Mouse (Mus musculus): ENCODE results near the gene Fastkd5. TPM values are rescaled to one million over a fixed set of nuclear protein-coding genes. Genes with fewer than 3 reads are reported as not detected.
"Not testable (repeated sequence)": the region's sequence is repeated elsewhere in the genome, so short reads cannot be mapped to it uniquely, and the experiment has no call there.

Gene Fastkd5
- polyA plus RNA-seq, 1 experiment from 2014 or later: 17.7 TPM

GRCm38 (mm10) chr2:130583902-130584560 lies 45.8 kb downstream of the Fastkd5 start:
- Histone ChIP-seq H3K36me3 (0 out of 2 replicates have a peak, but pooled peaks cover 2% of the 10 kb centered on the region), H3K27me3 (ENCODE audit: insufficient read depth, poor library complexity, severe bottlenecking) (peaks cover 56% of the 10 kb centered on the region), H3K4me3 (no peak overlapping the region), H3K27ac (no peak overlapping the region), H3K9me3 (no peaks in the 10 kb centered on the region), H3K4me1 (replicated peaks) (peaks cover 22% of the 10 kb centered on the region)
- 86% methylated on average over 10 of the region's 10 CpGs for WGBS
- DNase-seq (ENCODE audit: low spot score): no peak

- no peaks in the 10 kb centered on the region for H3K36me3 ChIP-seq
- WGBS: 38% methylated on average over 10 of the region's 10 CpGs
- peaks cover 24% of the 10 kb centered on the region for H3K4me1 ChIP-seq (replicated peaks)
- H3K9me3 ChIP-seq: peaks cover 4% of the 10 kb centered on the region; the same call in 1 of the 2 replicates
- H3K27ac ChIP-seq: no peak within 1 kb of the TSS
- peak within 1 kb of the TSS; percentile 46; the same call in 1 of the 2 replicates for H3K4me3 ChIP-seq
- DNase-seq (ENCODE audit: low spot score): no peak
- H3K27me3 ChIP-seq (ENCODE audit: insufficient read depth, poor library complexity, severe bottlenecking): peaks cover 70% of the 10 kb centered on the region
Observed at GRCm38 (mm10) chr2:130582552-130582951, 47.3 kb downstream of the Fastkd5 start, which contains the start of gene Avp. Avp (minus strand) TSS chr2:130582554.

- H3K4me1 ChIP-seq (replicated peaks): peaks cover 38% of the 10 kb centered on the region
- DNase-seq (ENCODE audit: low spot score): peak; percentile 15
- H3K27me3 ChIP-seq (ENCODE audit: insufficient read depth, poor library complexity, severe bottlenecking): peaks cover 84% of the 10 kb centered on the region
- 0 out of 2 replicates have a peak overlapping the region, but pooled peaks have one; percentile 18 for H3K27ac ChIP-seq
- H3K9me3 ChIP-seq: peaks cover 4% of the 10 kb centered on the region; the same call in 1 of the 2 replicates
- WGBS: 3% methylated on average over 16 of the region's 16 CpGs
- peak overlapping the region; percentile 46 for H3K4me3 ChIP-seq
- no peaks in the 10 kb centered on the region for H3K36me3 ChIP-seq
Observed at GRCm38 (mm10) chr2:130581201-130581600, 48.6 kb downstream of the Fastkd5 start.

- H3K4me3 ChIP-seq: no peak overlapping the region
- H3K9me3 ChIP-seq: peaks cover 4% of the 10 kb centered on the region; the same call in 1 of the 2 replicates
- peak; percentile 3 for DNase-seq (ENCODE audit: low spot score)
- peaks cover 40% of the 10 kb centered on the region for H3K4me1 ChIP-seq (replicated peaks)
- H3K27ac ChIP-seq: no peak overlapping the region
- peaks cover 98% of the 10 kb centered on the region for H3K27me3 ChIP-seq (ENCODE audit: insufficient read depth, poor library complexity, severe bottlenecking)
- H3K36me3 ChIP-seq: no peaks in the 10 kb centered on the region
- 6% methylated on average over 8 of the region's 8 CpGs for WGBS
Observed at GRCm38 (mm10) chr2:130579791-130580190, 50.0 kb downstream of the Fastkd5 start.

- H3K4me1 ChIP-seq (replicated peaks): peaks cover 40% of the 10 kb centered on the region
- 8% methylated on average over 11 of the region's 11 CpGs for WGBS
- no peak overlapping the region for H3K4me3 ChIP-seq
- peaks cover 4% of the 10 kb centered on the region; the same call in 1 of the 2 replicates for H3K9me3 ChIP-seq
- H3K36me3 ChIP-seq: no peaks in the 10 kb centered on the region
- peaks cover 100% of the 10 kb centered on the region for H3K27me3 ChIP-seq (ENCODE audit: insufficient read depth, poor library complexity, severe bottlenecking)
- no peak overlapping the region for H3K27ac ChIP-seq
- peak; percentile 69 for DNase-seq (ENCODE audit: low spot score)
Observed at GRCm38 (mm10) chr2:130578148-130578547, 51.7 kb downstream of the Fastkd5 start.

GRCm38 (mm10) chr2:130577632-130578031 lies 52.2 kb downstream of the Fastkd5 start:
- Histone ChIP-seq H3K27ac (no peak overlapping the region), H3K4me1 (replicated peaks) (peaks cover 40% of the 10 kb centered on the region), H3K36me3 (no peaks in the 10 kb centered on the region), H3K9me3 (peaks cover 4% of the 10 kb centered on the region; the same call in 1 of the 2 replicates), H3K4me3 (peak overlapping the region; percentile 41), H3K27me3 (ENCODE audit: insufficient read depth, poor library complexity, severe bottlenecking) (peaks cover 95% of the 10 kb centered on the region)
- WGBS: 3% methylated on average over 12 of the region's 12 CpGs
- peak; percentile 36 for DNase-seq (ENCODE audit: low spot score)

GRCm38 (mm10) chr2:130577021-130577420 lies 52.8 kb downstream of the Fastkd5 start:
- H3K27ac ChIP-seq: no peak overlapping the region
- H3K9me3 ChIP-seq: peaks cover 4% of the 10 kb centered on the region; the same call in 1 of the 2 replicates
- WGBS: 3% methylated on average over 9 of the region's 9 CpGs
- DNase-seq (ENCODE audit: low spot score): peak; percentile 26
- H3K4me3 ChIP-seq: peak overlapping the region; percentile 41; the same call in 1 of the 2 replicates
- H3K27me3 ChIP-seq (ENCODE audit: insufficient read depth, poor library complexity, severe bottlenecking): peaks cover 94% of the 10 kb centered on the region
- peaks cover 36% of the 10 kb centered on the region for H3K4me1 ChIP-seq (replicated peaks)
- H3K36me3 ChIP-seq: no peaks in the 10 kb centered on the region

- Histone ChIP-seq H3K4me3 (peak overlapping the region; percentile 41), H3K27me3 (ENCODE audit: insufficient read depth, poor library complexity, severe bottlenecking) (peaks cover 89% of the 10 kb centered on the region), H3K4me1 (replicated peaks) (peaks cover 36% of the 10 kb centered on the region)
- not testable (repeated sequence) for H3K9me3 ChIP-seq, H3K27ac ChIP-seq, H3K36me3 ChIP-seq
- 1% methylated on average over 32 of the region's 32 CpGs for WGBS
- peak; percentile 30 for DNase-seq (ENCODE audit: low spot score)
Observed at GRCm38 (mm10) chr2:130576564-130576963, 53.3 kb downstream of the Fastkd5 start.

GRCm38 (mm10) chr2:130575873-130576272 lies 54.0 kb downstream of the Fastkd5 start, which contains the start of gene Oxt:
Oxt (plus strand) TSS chr2:130576173.
- Histone ChIP-seq H3K27me3 (ENCODE audit: insufficient read depth, poor library complexity, severe bottlenecking) (peaks cover 82% of the 10 kb centered on the region), H3K4me3 (peak within 1 kb of the TSS; percentile 41), H3K9me3 (peaks cover 4% of the 10 kb centered on the region; the same call in 1 of the 2 replicates), H3K27ac (no peak within 1 kb of the TSS), H3K4me1 (replicated peaks) (peaks cover 32% of the 10 kb centered on the region), H3K36me3 (no peaks in the 10 kb centered on the region)
- 36% methylated on average over 9 of the region's 9 CpGs for WGBS
- DNase-seq (ENCODE audit: low spot score): no peak

- no peak overlapping the region for H3K27ac ChIP-seq
- peaks cover 23% of the 10 kb centered on the region for H3K4me1 ChIP-seq (replicated peaks)
- 82% methylated on average over 5 of the region's 5 CpGs for WGBS
- DNase-seq (ENCODE audit: low spot score): no peak
- no peaks in the 10 kb centered on the region for H3K36me3 ChIP-seq
- no peak overlapping the region for H3K4me3 ChIP-seq
- H3K27me3 ChIP-seq (ENCODE audit: insufficient read depth, poor library complexity, severe bottlenecking): peaks cover 73% of the 10 kb centered on the region
- peaks cover 4% of the 10 kb centered on the region; the same call in 1 of the 2 replicates for H3K9me3 ChIP-seq
Observed at GRCm38 (mm10) chr2:130574960-130575359, 54.9 kb downstream of the Fastkd5 start.

- no peak overlapping the region for H3K27ac ChIP-seq
- no peak for DNase-seq (ENCODE audit: low spot score)
- H3K4me1 ChIP-seq (replicated peaks): peaks cover 3% of the 10 kb centered on the region
- peaks cover 23% of the 10 kb centered on the region for H3K27me3 ChIP-seq (ENCODE audit: insufficient read depth, poor library complexity, severe bottlenecking)
- H3K4me3 ChIP-seq: no peak overlapping the region
- H3K36me3 ChIP-seq: peaks cover 26% of the 10 kb centered on the region
- no peaks in the 10 kb centered on the region for H3K9me3 ChIP-seq
Observed at GRCm38 (mm10) chr2:130569926-130570325, 59.9 kb downstream of the Fastkd5 start.

- H3K9me3 ChIP-seq: no peaks in the 10 kb centered on the region
- peaks cover 13% of the 10 kb centered on the region for H3K4me1 ChIP-seq (replicated peaks)
- H3K27ac ChIP-seq: no peak overlapping the region
- H3K27me3 ChIP-seq (ENCODE audit: insufficient read depth, poor library complexity, severe bottlenecking): peaks cover 13% of the 10 kb centered on the region
- WGBS: 84% methylated on average over 4 of the region's 4 CpGs
- DNase-seq (ENCODE audit: low spot score): no peak
- H3K4me3 ChIP-seq: no peak overlapping the region
- peaks cover 28% of the 10 kb centered on the region for H3K36me3 ChIP-seq
Observed at GRCm38 (mm10) chr2:130568921-130569320, 60.9 kb downstream of the Fastkd5 start.

- Histone ChIP-seq H3K4me3 (peak overlapping the region; percentile 91), H3K27me3 (ENCODE audit: insufficient read depth, poor library complexity, severe bottlenecking) (no peaks in the 10 kb centered on the region), H3K9me3 (no peaks in the 10 kb centered on the region), H3K27ac (no peak overlapping the region), H3K4me1 (replicated peaks) (peaks cover 26% of the 10 kb centered on the region), H3K36me3 (peaks cover 28% of the 10 kb centered on the region)
- 83% methylated on average over 8 of the region's 8 CpGs for WGBS
- DNase-seq (ENCODE audit: low spot score): no peak
Observed at GRCm38 (mm10) chr2:130564983-130565382, 64.8 kb downstream of the Fastkd5 start.
